8 mouse cellular contexts compared by ENCODE assay signal in genomic region chr3:121953433-121954161, GRCm38 (mm10). TPM values are rescaled to one million over a fixed set of nuclear protein-coding genes. Genes with fewer than 3 reads are reported as not detected.
A peak's percentile ranks its signal among the peaks of the same experiment; 100 is the strongest.
DNase-seq lines count a peak whose midpoint lies in the region; ATAC-seq and TF ChIP-seq lines count a peak whose summit lies in the region.

No protein-coding gene starts in this region.

- H3K4me3 ChIP-seq in layer of hippocampus, adult 2 months, result peak overlapping the region; percentile 59
- peak overlapping the region; percentile 76 for H3K4me3 ChIP-seq in embryonic facial prominence, embryonic 15.5 days (replicated peaks)
- H3K4me3 ChIP-seq in heart, postnatal 0 days (ENCODE audit: low read depth, low read length), result peak overlapping the region; percentile 72

- peak; percentile 59 for TF ChIP-seq CTCF in layer of hippocampus, adult 2 months (conservative IDR thresholded peaks at IDR 0.05)
- TF ChIP-seq CTCF in heart, postnatal 0 days (IDR thresholded peaks at IDR 0.05; ENCODE audit: low read depth), result no peak

- peak overlapping the region; percentile 68 for H3K9ac ChIP-seq in embryonic facial prominence, embryonic 15.5 days
- peak overlapping the region; percentile 79 for H3K9ac ChIP-seq in heart, postnatal 0 days (replicated peaks; ENCODE audit: low read depth, low read length)

- ATAC-seq in embryonic facial prominence, embryonic 15.5 days (ENCODE audit: insufficient number of reproducible peaks, low FRiP score, low TSS enrichment, low read depth), result peak; percentile 27; the same call in 1 of the 2 replicates
- ATAC-seq in heart, postnatal 0 days (ENCODE audit: insufficient read depth, low read depth), result peak; percentile 62

- H3K36me3 ChIP-seq in embryonic facial prominence, embryonic 15.5 days, result no peaks in the 10 kb centered on the region
- no peaks in the 10 kb centered on the region for H3K36me3 ChIP-seq in heart, postnatal 0 days (replicated peaks; ENCODE audit: control insufficient read depth, insufficient read depth, low read length)

- DNase-seq in layer of hippocampus, adult 2 months (ENCODE audit: low spot score in 2 of 2), result no peak
- DNase-seq in layer of hippocampus, postnatal 25 days (ENCODE audit: extremely low spot score in 1 of 2, low spot score in 1 of 2), result no peak
- DNase-seq in heart, postnatal 0 days (ENCODE audit: low spot score), result no peak
- peak; percentile 57 to 69 for DNase-seq in kidney, postnatal 25 days
- DNase-seq in mesoderm, embryonic 11.5 days (ENCODE audit: low read depth, low spot score), result peak; percentile 34
- DNase-seq in urinary bladder, postnatal 36 days (ENCODE audit: low spot score in 2 of 2), result peak; percentile 18 to 33
- no peak for DNase-seq in spleen, adult 12 weeks (ENCODE audit: low spot score)

- peaks cover 13% of the 10 kb centered on the region; the same call in 1 of the 2 replicates for H3K4me1 ChIP-seq in embryonic facial prominence, embryonic 15.5 days
- 0 out of 2 replicates have a peak, but pooled peaks cover 2% of the 10 kb centered on the region for H3K4me1 ChIP-seq in heart, postnatal 0 days (ENCODE audit: control insufficient read depth, insufficient read depth)

- H3K9me3 ChIP-seq in embryonic facial prominence, embryonic 15.5 days (replicated peaks), result no peaks in the 10 kb centered on the region
- H3K9me3 ChIP-seq in heart, postnatal 0 days (replicated peaks; ENCODE audit: control insufficient read depth, low read length), result no peaks in the 10 kb centered on the region

- TF ChIP-seq EP300 in heart, postnatal 0 days (IDR thresholded peaks at IDR 0.05; ENCODE audit: low read depth), result no peak

- peak overlapping the region; percentile 83 for H3K27ac ChIP-seq in layer of hippocampus, adult 2 months
- H3K27ac ChIP-seq in embryonic facial prominence, embryonic 15.5 days (replicated peaks), result peak overlapping the region; percentile 68
- H3K27ac ChIP-seq in heart, postnatal 0 days (ENCODE audit: low read depth), result peak overlapping the region; percentile 90

- H3K27me3 ChIP-seq in embryonic facial prominence, embryonic 15.5 days, result no peaks in the 10 kb centered on the region
- no peaks in the 10 kb centered on the region for H3K27me3 ChIP-seq in heart, postnatal 0 days (ENCODE audit: control insufficient read depth, insufficient read depth, low read length)

- peak overlapping the region; percentile 80 for H3K4me2 ChIP-seq in embryonic facial prominence, embryonic 15.5 days (replicated peaks)
- H3K4me2 ChIP-seq in heart, postnatal 0 days (ENCODE audit: low read depth, low read length), result peak overlapping the region; percentile 66

- WGBS in embryonic facial prominence, embryonic 15.5 days, result under 1% methylated on average over 53 of the region's 53 CpGs
- WGBS in heart, postnatal 0 days, result 1% methylated on average over 46 of the region's 53 CpGs

RNA-seq across cellular contexts. Expression of gene Arhgap29, which starts 1.3 kb away (rescaled TPM):
- total RNA-seq in layer of hippocampus, adult 2 months (2021), result 10 to 100 TPM; 14.0 to 16.9 TPM
- total RNA-seq in layer of hippocampus, postnatal 25 days (2021), result 10 to 100 TPM; 15.9 to 18.4 TPM
- polyA plus RNA-seq in embryonic facial prominence, embryonic 15.5 days (2015; fragmentation: Nextera tagmentation; extraction: Ambion mirVana), result 45.1 and 47.8 TPM in 2 replicates
- total RNA-seq in heart, postnatal 0 days (2014; rRNA removed; ENCODE audit: low replicate concordance), result 79.4 and 80.9 TPM in 2 replicates
- 28.5 and 29.5 TPM in 2 replicates for polyA plus RNA-seq in heart, postnatal 0 days (2015; fragmentation: Nextera tagmentation; extraction: Ambion mirVana)

Comparison
In these comparisons a context has a peak if more than half of its experiments do, and no peak if none do; other contexts are left out.
1. DNase-seq: peak in kidney, postnatal 25 days (2 of 2), mesoderm, embryonic 11.5 days (single experiment) and urinary bladder, postnatal 36 days (2 of 2); none in layer of hippocampus, adult 2 months (0 of 2), layer of hippocampus, postnatal 25 days (0 of 2), heart, postnatal 0 days (single experiment) and spleen, adult 12 weeks (single experiment).
2. Peak in every context shown above with its lines, with median percentiles within 50 percentile points of each other: H3K27ac ChIP-seq and H3K4me3 ChIP-seq.